Mouse (Mus musculus) heart, postnatal 10 days (tissue): ENCODE measurements around the gene Hras. TPM values are rescaled to one million over a fixed set of nuclear protein-coding genes. Genes with fewer than 3 reads are reported as not detected.
A peak's percentile ranks its signal among the peaks of the same experiment; 100 is the strongest.

Source experiments
- DNase-seq, 2 experiments: peaks; one replicate each; pipeline ENCODE4 v3.0.0; 2021
- intact Hi-C: fragments of 180-260 bp; cut with DNase I; formaldehyde crosslinking; loops from one replicate; pipeline ENCODE4 v1.15.1; 2025
- total RNA-seq, 2 experiments: library from RNA; stranded (reverse); gene quantifications; 2 replicates each; pipeline ENCODE4 v1.2.3; 2021

Gene Hras
- 100 to 1,000 TPM; 102 to 114 TPM for total RNA-seq

GRCm38 (mm10) chr7:141193948-141194347 is at the start of gene Hras, which contains the start of gene Lrrc56:
Gene Hras (minus strand): TSS chr7:141194005.
Gene Lrrc56 (plus strand): TSS chr7:141194157.
- intact Hi-C loops, result loop anchor here (5.0 kb wide), 2 partner anchors 247 to 337 kb away; partner anchors contain the start of genes Bet1l, Gm45785 and Ric8a
- peak; percentile 98 to 99 for DNase-seq

GRCm38 (mm10) chr7:141231551-141231950 is 37.7 kb upstream of the Hras start:
- intact Hi-C loops, result no loop called here
- no peak for DNase-seq

GRCm38 (mm10) chr7:141231111-141231510 is 37.3 kb upstream of the Hras start:
- intact Hi-C loops, result no loop called here
- no peak for DNase-seq

GRCm38 (mm10) chr7:141230570-141230969 is 36.8 kb upstream of the Hras start:
- intact Hi-C loops, result no loop called here
- DNase-seq, result no peak

- DNase-seq, result no peak
Measured at GRCm38 (mm10) chr7:141229702-141230101, 35.9 kb upstream of the Hras start.

GRCm38 (mm10) chr7:141228279-141229067 is 34.7 kb upstream of the Hras start, which contains the start of gene Phrf1:
Gene Phrf1 (plus strand): TSS chr7:141228784.
- intact Hi-C loops, result loop anchor here (2.0 kb wide), 1 partner anchor 134 kb away; no protein-coding TSS in a partner anchor
- DNase-seq, result peak; percentile 93 to 97

More at GRCm38 (mm10) chr7:141229702-141230101, 35.9 kb upstream of the Hras start:
- intact Hi-C loops, result loop anchor here (2.0 kb wide), 1 partner anchor 133 kb away; no protein-coding TSS in a partner anchor

GRCm38 (mm10) chr7:141227796-141228195 is 34.0 kb upstream of the Hras start:
- DNase-seq, result no peak
- intact Hi-C loops, result loop anchor here (2.0 kb wide), 1 partner anchor 135 kb away; no protein-coding TSS in a partner anchor

- no peak for DNase-seq
- intact Hi-C loops, result no loop called here
Measured at GRCm38 (mm10) chr7:141226535-141226934, 32.7 kb upstream of the Hras start.

- no peak for DNase-seq
- intact Hi-C loops, result no loop called here
Measured at GRCm38 (mm10) chr7:141222696-141223215, 29.0 kb upstream of the Hras start.

GRCm38 (mm10) chr7:141222126-141222467 is 28.3 kb upstream of the Hras start:
- intact Hi-C loops, result no loop called here
- no peak for DNase-seq

- intact Hi-C loops, result no loop called here
- peak; percentile 97 to 98 for DNase-seq
Measured at GRCm38 (mm10) chr7:141221249-141222125, 27.7 kb upstream of the Hras start.

GRCm38 (mm10) chr7:141220377-141220776 is 26.6 kb upstream of the Hras start:
- intact Hi-C loops, result no loop called here
- DNase-seq, result no peak

- intact Hi-C loops, result no loop called here
- no peak for DNase-seq
Measured at GRCm38 (mm10) chr7:141219558-141220099, 25.8 kb upstream of the Hras start.

GRCm38 (mm10) chr7:141218557-141219133 is 24.8 kb upstream of the Hras start:
- intact Hi-C loops, result no loop called here
- no peak for DNase-seq

- intact Hi-C loops, result no loop called here
Measured at GRCm38 (mm10) chr7:141218141-141218540, 24.3 kb upstream of the Hras start.

GRCm38 (mm10) chr7:141217343-141218013 is 23.7 kb upstream of the Hras start:
- no peak for DNase-seq
- intact Hi-C loops, result no loop called here

More at GRCm38 (mm10) chr7:141218141-141218540, 24.3 kb upstream of the Hras start:
- no peak for DNase-seq

GRCm38 (mm10) chr7:141216894-141217293 is 23.1 kb upstream of the Hras start:
- intact Hi-C loops, result no loop called here

GRCm38 (mm10) chr7:141215880-141216733 is 22.3 kb upstream of the Hras start:
- intact Hi-C loops, result no loop called here
- peak; percentile 39 to 55 for DNase-seq

More at GRCm38 (mm10) chr7:141216894-141217293, 23.1 kb upstream of the Hras start:
- no peak for DNase-seq
